Mouse (Mus musculus): ENCODE measurements at regions not wholly inside any gene's neighbourhood (a gene's known extent, or its start where the extent isn't known, plus 50 kb on each side); places are given as distances from the start of the nearest gene placed in this dataset.

GRCm38 (mm10) chr13:101884752-101885151, 116.7 kb upstream of the Pik3r1 start:
- H3K27ac ChIP-seq (ENCODE audit: insufficient read depth, low read length), result no peak overlapping the region
- TF ChIP-seq CTCF (IDR thresholded peaks at IDR 0.05; ENCODE audit: borderline replicate concordance, insufficient read depth, low read depth, low read length) (no peak), POLR2A (IDR thresholded peaks at IDR 0.05; ENCODE audit: borderline replicate concordance, insufficient read depth, low read length) (no peak)
- H3K4me3 ChIP-seq (replicated peaks; ENCODE audit: insufficient read depth, low read depth, low read length), result no peak overlapping the region
- WGBS, result 97% methylated on average over 3 of the region's 3 CpGs
- no peaks in the 10 kb centered on the region for H3K27me3 ChIP-seq (ENCODE audit: control insufficient read depth, insufficient read depth, low read length)
- H3K4me1 ChIP-seq (ENCODE audit: control insufficient read depth, insufficient read depth, low read length), result no peaks in the 10 kb centered on the region
- no peak for DNase-seq

- WGBS, result 83% methylated on average over 4 of the region's 4 CpGs
- H3K4me3 ChIP-seq (replicated peaks; ENCODE audit: insufficient read depth, low read depth, low read length), result no peak overlapping the region
- no peak for DNase-seq
Observed at GRCm38 (mm10) chr13:101891473-101891872, 123.5 kb upstream of the Pik3r1 start.

GRCm38 (mm10) chr13:101893035-101893600, 125.1 kb upstream of the Pik3r1 start:
- Histone ChIP-seq H3K4me1 (ENCODE audit: control insufficient read depth, insufficient read depth, low read length) (no peaks in the 10 kb centered on the region), H3K27ac (ENCODE audit: insufficient read depth, low read length) (no peak overlapping the region), H3K4me3 (replicated peaks; ENCODE audit: insufficient read depth, low read depth, low read length) (no peak overlapping the region), H3K27me3 (ENCODE audit: control insufficient read depth, insufficient read depth, low read length) (no peaks in the 10 kb centered on the region)
- TF ChIP-seq POLR2A (IDR thresholded peaks at IDR 0.05; ENCODE audit: borderline replicate concordance, insufficient read depth, low read length), result no peak
- TF ChIP-seq CTCF (IDR thresholded peaks at IDR 0.05; ENCODE audit: borderline replicate concordance, insufficient read depth, low read depth, low read length), result no peak
- DNase-seq, result no peak
- WGBS, result 90% methylated on average over 10 of the region's 10 CpGs

More at GRCm38 (mm10) chr13:101891473-101891872, 123.5 kb upstream of the Pik3r1 start:
- H3K27me3 ChIP-seq (ENCODE audit: control insufficient read depth, insufficient read depth, low read length), result no peaks in the 10 kb centered on the region
- no peaks in the 10 kb centered on the region for H3K4me1 ChIP-seq (ENCODE audit: control insufficient read depth, insufficient read depth, low read length)
- TF ChIP-seq POLR2A (IDR thresholded peaks at IDR 0.05; ENCODE audit: borderline replicate concordance, insufficient read depth, low read length), result no peak
- no peak for TF ChIP-seq CTCF (IDR thresholded peaks at IDR 0.05; ENCODE audit: borderline replicate concordance, insufficient read depth, low read depth, low read length)
- no peak overlapping the region for H3K27ac ChIP-seq (ENCODE audit: insufficient read depth, low read length)

GRCm38 (mm10) chr13:101895161-101895560, 127.1 kb upstream of the Pik3r1 start:
- H3K27me3 ChIP-seq (ENCODE audit: control insufficient read depth, insufficient read depth, low read length), result no peaks in the 10 kb centered on the region
- no peak for DNase-seq
- H3K4me1 ChIP-seq (ENCODE audit: control insufficient read depth, insufficient read depth, low read length), result no peaks in the 10 kb centered on the region
- no peak overlapping the region for H3K4me3 ChIP-seq (replicated peaks; ENCODE audit: insufficient read depth, low read depth, low read length)
- TF ChIP-seq POLR2A (IDR thresholded peaks at IDR 0.05; ENCODE audit: borderline replicate concordance, insufficient read depth, low read length), result no peak
- TF ChIP-seq CTCF (IDR thresholded peaks at IDR 0.05; ENCODE audit: borderline replicate concordance, insufficient read depth, low read depth, low read length), result no peak
- WGBS, result 55% methylated on average over 7 of the region's 7 CpGs
- no peak overlapping the region for H3K27ac ChIP-seq (ENCODE audit: insufficient read depth, low read length)

- 62% methylated on average over 4 of the region's 4 CpGs for WGBS
- no peak for TF ChIP-seq POLR2A (IDR thresholded peaks at IDR 0.05; ENCODE audit: borderline replicate concordance, insufficient read depth, low read length)
- H3K4me3 ChIP-seq (replicated peaks; ENCODE audit: insufficient read depth, low read depth, low read length), result no peak overlapping the region
- DNase-seq, result no peak
- H3K4me1 ChIP-seq (ENCODE audit: control insufficient read depth, insufficient read depth, low read length), result no peaks in the 10 kb centered on the region
- no peak overlapping the region for H3K27ac ChIP-seq (ENCODE audit: insufficient read depth, low read length)
- H3K27me3 ChIP-seq (ENCODE audit: control insufficient read depth, insufficient read depth, low read length), result no peaks in the 10 kb centered on the region
Observed at GRCm38 (mm10) chr13:101895686-101896085, 127.7 kb upstream of the Pik3r1 start.

- Histone ChIP-seq H3K4me1 (ENCODE audit: control insufficient read depth, insufficient read depth, low read length) (no peaks in the 10 kb centered on the region), H3K4me3 (replicated peaks; ENCODE audit: insufficient read depth, low read depth, low read length) (no peak overlapping the region), H3K27ac (ENCODE audit: insufficient read depth, low read length) (no peak overlapping the region), H3K27me3 (ENCODE audit: control insufficient read depth, insufficient read depth, low read length) (no peaks in the 10 kb centered on the region)
- no peak for DNase-seq
- TF ChIP-seq CTCF (IDR thresholded peaks at IDR 0.05; ENCODE audit: borderline replicate concordance, insufficient read depth, low read depth, low read length), result no peak
- TF ChIP-seq POLR2A (IDR thresholded peaks at IDR 0.05; ENCODE audit: borderline replicate concordance, insufficient read depth, low read length), result no peak
- 92% methylated on average over 4 of the region's 4 CpGs for WGBS
Observed at GRCm38 (mm10) chr13:101896946-101897345, 128.9 kb upstream of the Pik3r1 start.

- WGBS, result 22% methylated on average over 7 of the region's 7 CpGs
- Histone ChIP-seq H3K4me3 (replicated peaks; ENCODE audit: insufficient read depth, low read depth, low read length) (no peak overlapping the region), H3K27ac (ENCODE audit: insufficient read depth, low read length) (no peak overlapping the region), H3K27me3 (ENCODE audit: control insufficient read depth, insufficient read depth, low read length) (no peaks in the 10 kb centered on the region), H3K4me1 (ENCODE audit: control insufficient read depth, insufficient read depth, low read length) (no peaks in the 10 kb centered on the region)
- DNase-seq, result no peak
- no peak for TF ChIP-seq CTCF (IDR thresholded peaks at IDR 0.05; ENCODE audit: borderline replicate concordance, insufficient read depth, low read depth, low read length)
Observed at GRCm38 (mm10) chr13:101902213-101902612, 134.2 kb upstream of the Pik3r1 start.

- Histone ChIP-seq H3K27me3 (ENCODE audit: control insufficient read depth, insufficient read depth, low read length) (no peaks in the 10 kb centered on the region), H3K27ac (ENCODE audit: insufficient read depth, low read length) (no peak overlapping the region), H3K4me3 (replicated peaks; ENCODE audit: insufficient read depth, low read depth, low read length) (no peak overlapping the region), H3K4me1 (ENCODE audit: control insufficient read depth, insufficient read depth, low read length) (no peaks in the 10 kb centered on the region)
- DNase-seq, result no peak
- 34% methylated on average over 7 of the region's 7 CpGs for WGBS
- TF ChIP-seq POLR2A (IDR thresholded peaks at IDR 0.05; ENCODE audit: borderline replicate concordance, insufficient read depth, low read length) (no peak), CTCF (IDR thresholded peaks at IDR 0.05; ENCODE audit: borderline replicate concordance, insufficient read depth, low read depth, low read length) (no peak)
Observed at GRCm38 (mm10) chr13:101905909-101906676, 138.1 kb upstream of the Pik3r1 start.

All from cerebellum, adult 2 months (tissue).